ENCODE assay signal across 8 mouse cellular contexts in genomic region chr19:44989567-44990495, GRCm38 (mm10). TPM values are rescaled to one million over a fixed set of nuclear protein-coding genes. Genes with fewer than 3 reads are reported as not detected.
DNase-seq lines count a peak whose midpoint lies in the region; ATAC-seq lines count a peak whose summit lies in the region.

No protein-coding gene starts in this region.

- no peak for ATAC-seq in megakaryocyte, adult 5-6 weeks (ENCODE audit: poor library complexity, severe bottlenecking)
- ATAC-seq in forebrain, embryonic 11.5 days (replicated peaks; ENCODE audit: low FRiP score), result peak; percentile 28; the same call in 1 of the 2 replicates
- peak; percentile 54 for ATAC-seq in midbrain, embryonic 13.5 days

- DNase-seq in forebrain, embryonic 11.5 days (ENCODE audit: low spot score), result no peak
- DNase-seq in kidney, adult 9 months, result peak; percentile 87
- no peak for DNase-seq in spleen, postnatal 36 days (ENCODE audit: low spot score in 2 of 2)
- no peak for DNase-seq in ovary, postnatal 10 days (ENCODE audit: low spot score)
- DNase-seq in lung, postnatal 25 days (ENCODE audit: low spot score), result no peak

- no peaks in the 10 kb centered on the region for H3K36me3 ChIP-seq in megakaryocyte, embryonic 14.5 days (replicated peaks; ENCODE audit: low read length)
- no peaks in the 10 kb centered on the region for H3K36me3 ChIP-seq in forebrain, embryonic 11.5 days (ENCODE audit: control insufficient read depth, insufficient read depth, low read length)
- H3K36me3 ChIP-seq in midbrain, embryonic 13.5 days, result peaks cover 24% of the 10 kb centered on the region

- H3K4me3 ChIP-seq in megakaryocyte, embryonic 14.5 days (replicated peaks), result peak overlapping the region; percentile 90
- peak overlapping the region; percentile 65 for H3K4me3 ChIP-seq in forebrain, embryonic 11.5 days (ENCODE audit: low read depth, low read length)
- peak overlapping the region; percentile 84 for H3K4me3 ChIP-seq in midbrain, embryonic 13.5 days (replicated peaks)

- H3K27me3 ChIP-seq in megakaryocyte, embryonic 14.5 days (replicated peaks), result peaks cover 61% of the 10 kb centered on the region
- 0 out of 2 replicates have a peak, but pooled peaks cover 2% of the 10 kb centered on the region for H3K27me3 ChIP-seq in forebrain, embryonic 11.5 days (ENCODE audit: control insufficient read depth, insufficient read depth, low read length)
- H3K27me3 ChIP-seq in midbrain, embryonic 13.5 days, result no peaks in the 10 kb centered on the region

- peak overlapping the region; percentile 98 for H3K4me2 ChIP-seq in forebrain, embryonic 11.5 days (ENCODE audit: low read depth, low read length, severe bottlenecking)
- peak overlapping the region; percentile 84 for H3K4me2 ChIP-seq in midbrain, embryonic 13.5 days (replicated peaks)

- H3K27ac ChIP-seq in forebrain, embryonic 11.5 days (ENCODE audit: low read depth, low read length), result no peak overlapping the region
- H3K27ac ChIP-seq in midbrain, embryonic 13.5 days, result peak overlapping the region; percentile 74

- H3K9ac ChIP-seq in forebrain, embryonic 11.5 days (ENCODE audit: low read length), result peak overlapping the region; percentile 85
- peak overlapping the region; percentile 96 for H3K9ac ChIP-seq in midbrain, embryonic 13.5 days (replicated peaks)

- WGBS in forebrain, embryonic 11.5 days, result 8% methylated on average over 22 of the region's 22 CpGs
- WGBS in midbrain, embryonic 13.5 days, result 8% methylated on average over 22 of the region's 22 CpGs

- H3K4me1 ChIP-seq in megakaryocyte, embryonic 14.5 days, result peaks cover 38% of the 10 kb centered on the region
- peaks cover 18% of the 10 kb centered on the region for H3K4me1 ChIP-seq in forebrain, embryonic 11.5 days (replicated peaks; ENCODE audit: control insufficient read depth, insufficient read depth, low read length)
- peaks cover 37% of the 10 kb centered on the region for H3K4me1 ChIP-seq in midbrain, embryonic 13.5 days (replicated peaks)

- H3K9me3 ChIP-seq in megakaryocyte, embryonic 14.5 days, result no peaks in the 10 kb centered on the region
- H3K9me3 ChIP-seq in forebrain, embryonic 11.5 days (ENCODE audit: control insufficient read depth, low read length), result no peaks in the 10 kb centered on the region
- no peaks in the 10 kb centered on the region for H3K9me3 ChIP-seq in midbrain, embryonic 13.5 days

RNA-seq across cellular contexts. Expression of gene Sema4g, which starts 0.9 kb away (rescaled TPM):
- polyA plus RNA-seq in megakaryocyte, embryonic 14.5 days (2012; ENCODE audit: insufficient read depth, low replicate concordance), result 0.53 TPM in 1 of 2 replicates, not detected in the other
- not detected in 2 replicates for total RNA-seq in megakaryocyte, adult 5-6 weeks (2015)
- total RNA-seq in megakaryocyte, adult 5-6 weeks (2017), result not detected in 2 replicates
- 7.1 and 7.4 TPM in 2 replicates for polyA plus RNA-seq in forebrain, embryonic 11.5 days (2014; fragmentation: Nextera tagmentation; extraction: Ambion mirVana)
- polyA plus RNA-seq in midbrain, embryonic 13.5 days (2015; fragmentation: Nextera tagmentation; extraction: Ambion mirVana), result 13.4 and 15.7 TPM in 2 replicates

RNA-seq across cellular contexts. Expression of gene Twnk, which starts 15.6 kb away (rescaled TPM):
- polyA plus RNA-seq in megakaryocyte, embryonic 14.5 days (2012; ENCODE audit: insufficient read depth, low replicate concordance), result 2.0 and 7.3 TPM in 2 replicates
- 6.2 and 6.3 TPM in 2 replicates for total RNA-seq in megakaryocyte, adult 5-6 weeks (2015)
- 6.5 and 6.8 TPM in 2 replicates for total RNA-seq in megakaryocyte, adult 5-6 weeks (2017)
- polyA plus RNA-seq in forebrain, embryonic 11.5 days (2014; fragmentation: Nextera tagmentation; extraction: Ambion mirVana), result 18.4 and 19.9 TPM in 2 replicates
- polyA plus RNA-seq in midbrain, embryonic 13.5 days (2015; fragmentation: Nextera tagmentation; extraction: Ambion mirVana), result 19.2 and 20.0 TPM in 2 replicates

RNA-seq across cellular contexts. Expression of gene Mrpl43, which starts 16.4 kb away (rescaled TPM):
- 76.4 and 192 TPM in 2 replicates for polyA plus RNA-seq in megakaryocyte, embryonic 14.5 days (2012; ENCODE audit: insufficient read depth, low replicate concordance)
- 35.9 and 47.9 TPM in 2 replicates for total RNA-seq in megakaryocyte, adult 5-6 weeks (2015)
- total RNA-seq in megakaryocyte, adult 5-6 weeks (2017), result 25.3 and 29.3 TPM in 2 replicates
- polyA plus RNA-seq in forebrain, embryonic 11.5 days (2014; fragmentation: Nextera tagmentation; extraction: Ambion mirVana), result 71.4 and 78.1 TPM in 2 replicates
- polyA plus RNA-seq in midbrain, embryonic 13.5 days (2015; fragmentation: Nextera tagmentation; extraction: Ambion mirVana), result 91.3 and 91.5 TPM in 2 replicates

RNA-seq across cellular contexts. Expression of gene Lzts2, which starts 24.4 kb away (rescaled TPM):
- 59.9 and 91.6 TPM in 2 replicates for polyA plus RNA-seq in megakaryocyte, embryonic 14.5 days (2012; ENCODE audit: insufficient read depth, low replicate concordance)
- 0.32 and 0.36 TPM in 2 replicates for total RNA-seq in megakaryocyte, adult 5-6 weeks (2015)
- 0.37 and 0.51 TPM in 2 replicates for total RNA-seq in megakaryocyte, adult 5-6 weeks (2017)
- polyA plus RNA-seq in forebrain, embryonic 11.5 days (2014; fragmentation: Nextera tagmentation; extraction: Ambion mirVana), result 52.7 and 56.9 TPM in 2 replicates
- polyA plus RNA-seq in midbrain, embryonic 13.5 days (2015; fragmentation: Nextera tagmentation; extraction: Ambion mirVana), result 24.6 and 30.9 TPM in 2 replicates

RNA-seq across cellular contexts. Expression of gene Pdzd7, which starts 55.7 kb away (rescaled TPM):
- polyA plus RNA-seq in megakaryocyte, embryonic 14.5 days (2012; ENCODE audit: insufficient read depth, low replicate concordance), result 0.02 TPM in 1 of 2 replicates, not detected in the other
- total RNA-seq in megakaryocyte, adult 5-6 weeks (2015), result not detected in 2 replicates
- total RNA-seq in megakaryocyte, adult 5-6 weeks (2017), result not detected in 2 replicates
- 0.61 and 0.63 TPM in 2 replicates for polyA plus RNA-seq in forebrain, embryonic 11.5 days (2014; fragmentation: Nextera tagmentation; extraction: Ambion mirVana)
- polyA plus RNA-seq in midbrain, embryonic 13.5 days (2015; fragmentation: Nextera tagmentation; extraction: Ambion mirVana), result 1.3 and 1.8 TPM in 2 replicates
